Mouse (Mus musculus): ENCODE data around the gene Taar7b. TPM values are rescaled to one million over a fixed set of nuclear protein-coding genes. Genes with fewer than 3 reads are reported as not detected.

The Taar7b gene
- not detected for total RNA-seq (2022)

DNA sequence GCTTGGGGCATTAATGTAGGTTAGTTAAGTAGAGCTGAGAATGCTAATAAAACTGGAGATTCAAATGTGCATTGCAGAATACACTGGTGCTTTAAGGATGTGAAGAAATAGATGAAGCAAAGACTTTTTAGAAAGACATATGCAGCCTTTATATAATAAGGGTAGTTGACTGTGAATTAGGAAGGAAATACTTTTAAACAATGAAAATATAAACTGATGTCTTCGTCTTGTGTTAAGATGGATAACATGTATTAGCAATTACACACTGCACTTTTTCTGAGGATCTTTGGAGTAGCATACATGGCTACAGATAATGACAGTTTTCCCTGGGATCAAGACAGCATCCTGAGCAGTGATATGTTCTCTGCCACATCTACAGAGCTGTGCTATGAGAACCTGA, at the start of gene Taar7b:
TSS of gene Taar7b (plus strand) at position 301 of the 400 bp plus-strand sequence.
- DNase-seq (ENCODE audit: low spot score in 2 of 2) = no peak

DNA sequence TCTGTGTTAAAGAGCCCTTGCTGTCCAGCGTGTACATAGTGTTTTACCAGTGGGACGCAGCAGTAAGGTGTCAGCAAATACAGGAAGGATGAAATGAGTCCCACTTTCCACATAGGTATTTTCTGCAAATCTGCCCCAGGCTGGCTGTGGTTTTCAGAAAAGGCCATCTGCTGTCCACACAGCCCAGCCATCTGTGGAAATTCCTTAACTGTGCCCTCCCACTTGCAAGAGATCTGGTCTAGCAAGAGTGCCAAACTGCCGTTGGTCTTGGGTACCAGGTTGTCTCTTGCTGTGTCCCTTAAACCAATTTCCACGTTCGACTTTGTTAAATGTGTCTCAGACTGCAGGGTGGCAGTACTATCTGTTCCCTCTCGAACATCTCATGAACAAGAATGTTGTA, 48.0 kb upstream of the Taar7b start:
- DNase-seq (ENCODE audit: low spot score in 2 of 2) = no peak

DNA sequence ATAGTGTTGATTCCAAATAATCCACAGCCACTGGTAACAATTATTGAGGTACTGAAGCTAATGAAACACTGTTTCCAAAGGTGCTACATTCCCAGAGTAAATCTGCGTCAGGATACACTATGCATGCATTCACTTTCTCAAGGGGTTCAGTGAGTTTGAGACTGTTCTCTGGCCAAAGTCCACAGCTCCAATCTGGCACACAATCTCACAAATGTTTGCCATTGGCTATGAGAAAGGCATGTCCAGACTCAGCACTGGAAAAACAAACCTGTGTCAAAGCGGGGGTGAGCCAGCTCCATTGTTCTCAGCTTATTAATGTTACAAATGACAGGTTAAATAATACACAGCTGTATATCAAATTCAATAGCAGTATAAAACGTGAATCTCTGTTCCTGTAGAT, 40.7 kb upstream of the Taar7b start:
- DNase-seq (ENCODE audit: low spot score in 2 of 2) = no peak

DNA sequence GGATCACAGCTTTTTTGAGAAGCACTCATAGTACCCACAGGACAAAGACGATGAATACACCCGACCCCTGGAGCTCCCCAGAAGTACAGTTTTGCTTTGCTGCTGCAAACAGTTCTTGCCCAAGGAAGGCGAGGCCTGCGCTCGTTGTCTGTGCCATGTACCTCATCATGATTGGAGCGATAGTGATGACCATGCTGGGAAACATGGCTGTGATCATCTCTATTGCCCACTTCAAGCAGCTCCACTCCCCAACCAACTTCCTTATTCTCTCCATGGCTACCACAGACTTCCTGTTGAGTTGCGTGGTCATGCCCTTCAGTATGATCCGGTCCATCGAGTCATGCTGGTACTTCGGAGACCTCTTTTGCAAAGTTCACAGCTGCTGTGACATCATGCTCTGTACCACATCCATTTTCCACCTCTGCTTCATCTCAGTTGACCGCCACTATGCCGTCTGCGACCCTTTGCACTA, 39.3 kb upstream of the Taar7b start, which contains the start of gene Taar4:
TSS of gene Taar4 (plus strand) at position 51 of the 472 bp plus-strand sequence.
- no peak for DNase-seq (ENCODE audit: low spot score in 2 of 2)

DNA sequence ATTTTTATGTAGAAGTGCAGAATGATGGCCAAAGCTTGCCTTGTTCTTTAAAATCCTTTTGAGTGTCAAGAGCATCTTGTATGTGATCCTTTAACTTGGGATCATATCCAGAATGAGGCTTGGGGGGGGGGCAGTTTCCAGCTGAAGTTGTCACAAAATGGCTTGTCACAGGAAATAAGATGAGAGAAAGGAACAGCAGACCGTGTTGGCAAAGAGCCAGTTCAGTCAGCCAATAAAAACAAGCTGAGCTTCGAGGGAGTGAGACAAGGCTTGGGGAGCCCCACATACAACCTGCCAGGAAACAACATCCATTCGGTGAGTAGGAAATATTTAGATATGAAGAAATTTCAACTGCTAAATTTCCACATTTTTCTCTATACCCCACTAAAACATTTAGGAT, 36.3 kb upstream of the Taar7b start:
- DNase-seq (ENCODE audit: low spot score in 2 of 2) = no peak

DNA sequence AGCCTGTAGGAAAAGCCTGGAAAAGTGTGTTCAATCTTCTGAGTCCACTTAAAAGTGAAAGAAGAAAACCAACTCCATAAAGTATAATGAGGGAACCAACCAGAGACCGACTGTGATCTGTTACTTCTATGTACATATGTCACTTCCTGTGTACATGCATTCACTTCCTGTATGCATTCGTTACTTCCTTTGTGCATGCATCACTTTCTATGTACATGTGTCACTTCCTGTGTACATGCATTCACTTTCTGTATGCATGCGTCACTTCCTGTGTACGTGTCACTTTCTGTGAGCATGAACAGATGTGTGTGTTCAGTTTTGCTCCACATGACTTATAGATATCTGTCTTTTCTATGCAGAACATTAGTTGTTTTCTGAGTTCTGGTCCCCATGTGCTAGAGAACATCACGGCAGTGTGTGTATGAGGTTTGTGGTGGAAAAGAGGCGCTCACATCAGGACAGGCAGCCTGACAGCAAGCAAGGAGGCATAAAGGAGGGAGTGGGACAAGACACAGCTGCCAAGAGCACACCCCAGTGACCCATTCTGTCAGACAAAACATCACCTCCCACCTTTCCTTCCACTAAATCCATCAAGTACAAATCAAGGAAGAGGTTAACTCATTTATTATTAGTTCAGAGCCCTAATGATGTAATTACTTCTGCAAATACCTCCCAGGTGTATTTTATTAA, 34.7 kb upstream of the Taar7b start:
- no peak for DNase-seq (ENCODE audit: low spot score in 2 of 2)

DNA sequence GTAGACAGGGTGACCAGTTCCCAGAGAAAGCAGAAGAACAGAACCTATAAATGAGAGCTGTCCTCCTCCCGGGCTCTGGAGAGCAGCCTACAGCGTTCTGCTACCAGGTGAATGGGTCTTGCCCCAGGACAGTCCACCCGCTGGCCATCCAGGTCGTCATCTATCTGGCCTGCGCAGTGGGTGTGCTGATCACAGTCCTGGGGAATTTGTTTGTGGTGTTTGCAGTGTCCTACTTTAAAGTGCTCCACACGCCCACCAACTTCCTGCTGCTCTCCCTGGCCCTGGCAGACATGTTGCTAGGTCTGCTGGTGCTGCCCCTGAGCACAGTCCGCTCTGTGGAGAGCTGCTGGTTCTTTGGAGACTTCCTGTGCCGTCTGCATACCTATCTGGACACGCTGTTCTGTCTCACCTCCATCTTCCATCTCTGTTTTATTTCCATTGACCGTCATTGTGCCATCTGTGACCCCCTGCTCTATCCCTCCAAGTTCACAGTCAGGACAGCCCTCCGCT, 29.0 kb upstream of the Taar7b start, which contains the start of gene Taar5:
TSS of gene Taar5 (plus strand) at position 51 of the 510 bp plus-strand sequence.
- DNase-seq (ENCODE audit: low spot score in 2 of 2) = no peak

DNA sequence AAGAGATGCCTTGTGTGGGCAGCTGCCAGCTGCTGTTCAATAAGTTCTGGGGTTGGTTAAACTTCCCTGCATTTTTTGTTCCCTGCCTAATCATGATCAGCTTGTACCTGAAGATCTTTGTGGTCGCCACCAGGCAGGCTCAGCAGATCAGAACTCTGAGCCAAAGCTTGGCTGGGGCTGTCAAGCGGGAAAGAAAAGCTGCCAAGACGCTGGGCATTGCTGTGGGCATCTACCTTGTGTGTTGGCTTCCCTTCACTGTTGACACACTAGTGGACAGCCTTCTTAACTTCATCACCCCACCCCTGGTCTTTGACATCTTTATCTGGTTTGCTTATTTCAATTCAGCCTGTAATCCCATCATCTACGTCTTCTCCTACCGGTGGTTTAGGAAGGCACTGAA, 28.5 kb upstream of the Taar7b start:
- DNase-seq (ENCODE audit: low spot score in 2 of 2) = no peak

DNA sequence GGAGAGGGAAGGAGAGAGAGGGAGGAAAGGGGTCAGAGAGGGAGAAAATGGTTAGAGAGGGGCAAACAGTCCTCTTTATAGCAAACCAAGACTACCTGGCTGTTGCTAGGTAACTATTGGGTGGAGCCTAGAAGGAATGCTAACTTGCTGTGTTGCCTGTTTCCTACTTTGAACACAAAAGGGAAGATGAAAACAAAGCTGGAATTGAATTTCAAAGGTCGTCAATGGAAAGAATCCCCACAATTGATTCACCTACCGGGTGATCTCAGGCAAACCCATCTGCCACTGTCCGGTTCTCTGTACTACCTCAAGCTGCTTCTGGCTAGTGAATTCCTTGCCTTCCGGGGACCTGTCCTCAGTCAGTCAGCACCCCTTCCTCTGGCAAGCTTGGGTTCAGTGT, 21.8 kb upstream of the Taar7b start:
- no peak for DNase-seq (ENCODE audit: low spot score in 2 of 2)

DNA sequence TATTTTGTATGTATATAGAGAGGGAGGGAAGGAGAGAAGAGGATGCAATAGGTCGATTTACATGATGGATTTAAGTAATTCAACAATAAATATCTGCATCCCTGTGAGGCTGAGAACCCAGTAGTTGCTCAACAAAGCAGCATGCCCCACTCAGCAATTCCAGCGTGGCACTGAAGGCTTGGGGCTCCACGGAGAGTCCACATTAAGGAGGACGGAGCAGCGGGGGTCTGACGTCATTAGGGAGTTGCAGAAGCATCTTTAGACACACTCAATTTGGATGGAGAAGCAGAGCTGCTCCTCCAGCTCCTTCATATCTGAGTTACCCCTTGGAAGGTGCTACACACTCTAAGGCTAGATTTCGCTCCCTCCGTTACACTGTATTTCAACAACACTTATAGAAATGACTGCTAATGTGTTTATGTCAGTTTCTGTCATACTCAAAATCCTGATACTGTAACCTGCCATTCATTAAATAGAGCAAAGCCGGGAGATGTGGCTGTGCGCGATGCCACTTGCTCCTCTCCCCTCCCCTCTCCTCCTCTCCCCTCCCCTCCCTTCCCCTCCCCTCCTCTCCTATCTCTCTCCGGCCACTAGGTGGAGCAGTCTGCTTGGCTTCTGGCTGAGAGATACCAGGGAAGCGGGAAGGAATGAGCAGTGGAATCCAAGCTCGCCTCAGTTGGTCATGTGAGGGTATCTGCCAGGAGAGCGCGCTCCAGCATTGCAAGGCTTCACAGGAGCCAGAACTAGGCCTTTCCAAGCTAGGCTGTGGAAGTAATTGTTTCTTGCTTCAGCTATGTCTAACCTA, 20.6 kb upstream of the Taar7b start:
- DNase-seq (ENCODE audit: low spot score in 2 of 2) = peak; percentile 43 to 69

DNA sequence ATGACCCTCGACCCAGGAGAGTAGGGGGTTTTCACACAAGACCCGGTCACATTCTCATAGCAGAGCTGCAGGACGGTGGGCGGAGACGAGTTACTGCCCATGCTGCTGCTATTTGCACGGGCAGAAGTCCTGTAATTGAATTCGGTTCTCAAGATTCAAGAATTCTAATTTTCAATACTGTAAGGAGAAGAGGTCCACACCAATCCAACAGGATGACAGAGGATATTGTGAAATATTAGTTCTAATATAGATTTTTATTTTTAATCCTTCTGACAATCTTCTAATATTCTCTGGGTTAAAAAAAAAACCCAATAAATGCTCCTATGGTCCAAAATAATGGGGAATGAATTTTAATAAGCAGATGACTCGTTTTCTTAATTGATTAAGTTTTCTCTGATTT, 14.2 kb upstream of the Taar7b start, which contains the start of gene Taar6:
TSS of gene Taar6 (minus strand) at position 101 of the 400 bp plus-strand sequence.
- no peak for DNase-seq (ENCODE audit: low spot score in 2 of 2)

DNA sequence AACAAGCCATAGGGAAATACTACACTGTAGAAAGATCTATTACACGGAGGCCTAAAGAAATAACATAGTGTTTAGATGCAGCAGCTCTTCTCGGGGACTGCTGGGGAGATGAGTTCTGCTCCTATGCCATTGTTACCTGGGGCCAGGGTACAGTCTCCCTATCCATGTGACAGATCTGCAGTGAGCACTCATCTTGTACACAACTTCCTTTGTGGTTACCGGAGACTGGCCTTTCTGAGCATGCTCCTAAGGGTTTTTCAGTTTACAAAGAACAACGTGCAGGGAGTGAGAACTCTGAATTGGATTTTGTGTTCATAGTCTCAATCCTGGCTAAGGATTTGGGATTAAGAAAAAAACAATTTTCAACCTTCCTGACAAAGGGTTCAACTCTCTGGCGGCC, 13.3 kb upstream of the Taar7b start:
- DNase-seq (ENCODE audit: low spot score in 2 of 2) = no peak

DNA sequence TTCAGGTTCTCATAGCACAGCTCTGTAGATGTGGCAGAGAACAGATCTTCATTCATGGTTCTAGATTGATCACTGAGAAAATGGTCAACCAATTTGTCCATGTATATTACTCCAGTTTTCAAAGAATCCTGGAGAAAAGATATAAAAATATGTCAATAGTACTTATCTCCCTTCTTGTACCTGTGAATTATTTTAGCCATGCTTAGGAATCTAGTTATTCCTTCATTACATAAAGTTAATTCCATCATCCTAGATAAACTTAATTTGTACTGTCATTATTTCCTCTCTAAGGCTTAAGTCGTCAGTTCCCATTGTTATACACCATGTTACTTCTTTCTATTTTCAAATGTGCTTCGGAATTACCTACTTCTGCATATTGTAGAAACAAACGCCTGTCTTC, 6.4 kb upstream of the Taar7b start, which contains the start of gene Taar7a:
TSS of gene Taar7a (minus strand) at position 101 of the 400 bp plus-strand sequence.
- no peak for DNase-seq (ENCODE audit: low spot score in 2 of 2)

DNA sequence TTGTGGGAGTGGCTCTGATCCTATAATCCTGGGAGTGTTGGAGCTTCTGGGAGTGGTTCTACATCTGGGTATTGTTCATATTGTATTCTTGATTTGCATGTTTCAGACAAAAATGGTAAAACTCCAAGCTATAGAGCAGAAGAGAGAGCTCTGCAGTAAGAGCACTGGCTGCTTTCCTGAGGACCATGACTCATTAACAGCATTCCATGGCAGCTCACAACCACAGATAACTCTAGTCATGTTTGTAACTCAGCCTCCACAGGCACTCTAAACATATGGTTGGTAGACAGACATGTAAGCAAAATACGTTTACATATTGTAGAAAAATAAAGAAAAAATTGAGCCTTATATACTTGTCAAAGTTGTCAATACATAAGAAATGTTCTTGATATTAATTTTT, 6.7 kb downstream of the Taar7b start:
- no peak for DNase-seq (ENCODE audit: low spot score in 2 of 2)

DNA sequence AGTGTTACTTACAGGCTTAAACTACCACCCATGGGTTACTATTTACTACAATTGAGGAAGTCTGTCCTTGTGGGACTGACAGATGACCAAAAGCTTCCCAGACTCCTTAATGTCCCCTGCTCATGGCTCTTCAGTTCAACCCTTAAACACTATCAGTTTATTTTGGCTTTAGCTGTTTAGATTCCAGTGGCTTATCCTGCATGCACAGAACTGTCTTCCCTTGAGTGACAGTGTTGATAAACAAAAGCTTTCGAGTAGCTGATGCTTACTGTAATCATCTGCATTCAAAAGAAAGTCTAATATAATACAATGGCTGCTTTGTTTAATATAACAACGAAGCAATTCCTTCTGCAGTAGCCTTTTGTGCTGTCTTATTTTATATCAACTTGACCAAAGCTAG, 7.3 kb downstream of the Taar7b start:
- DNase-seq (ENCODE audit: low spot score in 2 of 2) = no peak

DNA sequence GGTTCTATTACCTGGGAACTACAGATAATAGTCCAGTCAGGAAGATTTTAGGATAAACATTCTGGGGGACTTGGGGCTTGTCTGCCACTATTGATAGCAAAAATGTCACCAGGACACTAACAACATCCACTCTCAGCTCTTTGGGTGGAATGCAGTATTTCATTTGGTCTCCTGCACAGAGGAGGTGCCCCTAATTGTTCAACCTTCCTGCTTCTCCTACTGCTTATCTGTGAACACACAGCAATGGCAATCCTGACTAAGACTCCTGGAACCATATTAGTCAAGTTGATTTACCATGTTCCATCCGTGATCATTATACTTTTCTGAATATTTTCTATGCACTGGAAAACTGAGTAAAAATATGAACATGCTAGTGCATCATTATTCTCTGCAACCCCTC, 8.4 kb downstream of the Taar7b start:
- DNase-seq (ENCODE audit: low spot score in 2 of 2) = no peak

DNA sequence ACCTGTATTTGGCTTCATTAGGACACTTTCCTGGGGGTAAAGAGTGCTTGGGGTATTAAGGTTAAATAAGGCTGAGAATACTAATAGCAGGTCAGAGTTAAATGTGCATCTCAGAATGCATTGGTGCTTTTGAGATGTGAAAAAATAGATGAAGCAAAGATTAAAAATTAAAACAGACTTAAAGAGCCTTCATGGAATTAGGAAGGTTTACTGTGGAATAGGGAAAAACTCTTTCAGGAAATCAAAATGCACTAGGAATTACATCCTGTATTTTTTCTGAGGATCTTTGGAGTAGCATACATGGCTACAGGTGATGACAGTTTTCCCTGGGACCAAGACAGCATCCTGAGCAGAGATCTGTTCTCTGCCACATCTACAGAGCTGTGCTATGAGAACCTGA, 27.2 kb downstream of the Taar7b start, which contains the start of gene Taar7d:
TSS of gene Taar7d (plus strand) at position 301 of the 400 bp plus-strand sequence.
- no peak for DNase-seq (ENCODE audit: low spot score in 2 of 2)

DNA sequence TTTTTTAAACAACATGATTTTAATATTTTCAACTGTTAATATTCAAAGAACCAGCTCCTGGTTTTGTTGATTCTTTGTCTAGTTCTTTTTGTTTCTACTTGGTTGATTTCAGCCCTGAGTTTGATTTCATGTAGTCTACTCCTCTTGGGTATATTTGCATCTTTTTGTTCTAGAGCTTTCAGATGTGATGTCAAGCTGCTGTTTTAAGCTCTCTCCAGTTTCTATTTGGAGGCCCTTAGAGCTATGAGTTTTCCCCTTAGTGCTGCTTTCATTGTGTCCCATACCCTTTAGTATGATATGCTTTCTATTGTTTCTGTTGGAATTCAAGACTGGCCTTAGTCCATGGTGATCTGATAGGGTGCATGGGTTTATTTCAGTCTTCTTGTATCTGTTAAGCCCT, 31.6 kb downstream of the Taar7b start:
- no peak for DNase-seq (ENCODE audit: low spot score in 2 of 2)

DNA sequence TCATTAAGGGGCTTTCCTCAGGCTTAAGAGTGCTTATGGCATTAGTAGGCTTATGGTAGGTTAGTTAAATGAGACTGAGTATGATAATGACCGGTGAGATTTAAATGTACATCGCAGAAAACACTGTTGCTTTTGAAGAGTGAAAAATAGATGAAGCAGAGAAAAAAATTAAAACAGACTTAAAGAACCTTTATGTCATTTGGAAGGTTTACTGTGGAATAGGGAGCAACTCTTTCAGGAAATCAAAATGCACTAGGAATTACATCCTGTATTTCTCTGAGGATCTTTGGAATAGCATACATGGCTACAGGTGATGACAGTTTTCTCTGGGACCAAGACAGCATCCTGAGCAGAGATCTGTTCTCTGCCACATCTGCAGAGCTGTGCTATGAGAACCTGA, 37.6 kb downstream of the Taar7b start, which contains the start of gene Taar7e:
TSS of gene Taar7e (plus strand) at position 301 of the 400 bp plus-strand sequence.
- DNase-seq (ENCODE audit: low spot score in 2 of 2) = no peak

DNA sequence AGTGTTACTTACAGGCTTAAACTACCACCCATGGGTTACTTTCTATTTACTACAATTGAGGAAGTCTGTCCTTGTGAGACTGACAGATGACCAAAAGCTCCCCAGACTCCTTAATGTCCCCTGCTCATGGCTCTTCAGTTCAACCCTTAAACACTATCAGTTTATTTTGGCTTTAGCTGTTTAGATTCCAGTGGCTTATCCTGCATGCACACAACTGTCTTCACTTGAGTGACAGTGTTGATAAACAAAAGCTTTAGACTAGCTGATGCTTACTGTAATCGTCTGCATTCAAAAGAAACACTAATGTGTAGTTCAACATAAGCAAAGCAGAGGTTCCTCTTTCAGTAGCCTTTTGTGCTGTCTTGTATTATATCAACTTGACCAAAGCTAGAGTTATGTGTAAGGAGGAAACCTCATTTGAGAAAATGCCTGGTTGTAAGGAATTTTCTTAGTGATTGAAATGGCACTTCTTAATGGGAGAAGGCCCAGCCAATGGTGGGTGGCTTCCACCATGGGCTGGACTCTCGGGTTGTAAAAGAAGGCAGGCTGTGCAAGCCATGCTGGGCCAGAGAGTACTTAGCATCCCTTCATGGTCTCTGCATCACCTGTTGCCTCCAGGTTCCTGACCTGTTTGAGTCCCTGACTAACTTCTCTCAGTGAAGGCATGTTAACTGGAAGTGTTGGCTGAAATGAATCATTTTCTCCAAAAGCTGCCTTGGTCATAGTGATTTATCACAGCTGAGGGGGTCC, 40.6 kb downstream of the Taar7b start:
- no peak for DNase-seq (ENCODE audit: low spot score in 2 of 2)

DNA sequence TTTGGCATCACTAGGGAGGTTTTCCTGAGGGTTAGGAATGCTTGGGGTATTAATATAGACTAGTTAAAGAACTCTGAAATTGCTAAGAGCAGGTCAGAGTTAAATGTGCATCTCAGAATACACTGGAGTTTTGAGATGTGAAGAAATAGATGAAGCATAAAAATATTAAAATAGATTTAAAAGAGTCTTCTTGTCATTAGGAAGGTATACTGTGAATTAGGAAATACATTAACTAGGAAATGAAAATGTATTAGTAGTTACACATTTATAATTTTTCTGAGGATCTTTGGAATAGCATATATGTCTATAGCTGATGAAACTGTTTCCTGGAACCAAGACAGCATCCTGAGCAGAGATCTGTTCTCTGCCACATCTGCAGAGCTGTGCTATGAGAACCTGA, 49.5 kb downstream of the Taar7b start, which contains the start of gene Taar7f:
TSS of gene Taar7f (plus strand) at position 301 of the 400 bp plus-strand sequence.
- no peak for DNase-seq (ENCODE audit: low spot score in 2 of 2)
